Mouse (Mus musculus): Measurements from ENCODE around the gene Myo1d. TPM values are rescaled to one million over a fixed set of nuclear protein-coding genes. Genes with fewer than 3 reads are reported as not detected.
"Not testable (repeated sequence)": the region's sequence is repeated elsewhere in the genome, so short reads cannot be mapped to it uniquely, and the experiment has no call there.

Gene Myo1d
- polyA plus RNA-seq, 1 experiment from 2014 or later, result 2.1 TPM

DNA sequence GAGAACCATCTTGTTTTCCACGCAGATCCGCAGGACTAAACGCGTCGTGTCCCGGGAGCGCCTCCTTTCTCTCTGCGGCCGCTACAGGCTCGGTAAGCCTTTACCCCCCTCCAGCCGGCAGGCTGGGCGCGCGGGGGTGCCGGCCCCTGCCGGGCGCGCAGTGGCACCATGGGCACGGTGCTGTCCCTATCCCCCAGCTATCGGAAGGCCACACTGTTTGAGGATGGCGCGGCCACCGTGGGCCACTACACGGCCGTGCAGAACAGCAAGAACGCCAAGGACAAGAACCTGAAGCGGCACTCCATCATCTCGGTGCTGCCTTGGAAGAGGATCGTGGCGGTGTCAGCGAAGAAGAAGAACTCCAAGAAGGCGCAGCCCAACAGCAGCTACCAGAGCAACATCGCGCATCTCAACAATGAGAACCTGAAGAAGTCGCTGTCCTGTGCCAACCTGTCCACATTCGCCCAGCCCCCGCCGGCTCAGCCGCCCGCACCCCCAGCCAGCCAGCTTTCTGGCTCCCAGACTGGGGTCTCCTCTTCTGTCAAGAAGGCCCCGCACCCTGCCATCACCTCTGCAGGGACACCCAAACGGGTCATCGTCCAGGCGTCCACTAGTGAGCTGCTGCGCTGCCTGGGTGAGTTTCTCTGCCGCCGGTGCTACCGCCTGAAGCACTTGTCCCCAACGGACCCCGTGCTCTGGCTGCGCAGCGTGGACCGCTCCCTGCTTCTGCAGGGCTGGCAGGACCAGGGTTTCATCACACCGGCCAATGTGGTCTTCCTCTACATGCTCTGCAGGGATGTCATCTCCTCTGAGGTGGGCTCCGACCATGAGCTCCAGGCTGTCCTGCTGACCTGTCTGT is 302.3 kb downstream of the Myo1d start:
- peaks cover 23% of the 10 kb centered on the region for H3K4me1 ChIP-seq (ENCODE audit: control insufficient read depth, insufficient read depth, low read length)

DNA sequence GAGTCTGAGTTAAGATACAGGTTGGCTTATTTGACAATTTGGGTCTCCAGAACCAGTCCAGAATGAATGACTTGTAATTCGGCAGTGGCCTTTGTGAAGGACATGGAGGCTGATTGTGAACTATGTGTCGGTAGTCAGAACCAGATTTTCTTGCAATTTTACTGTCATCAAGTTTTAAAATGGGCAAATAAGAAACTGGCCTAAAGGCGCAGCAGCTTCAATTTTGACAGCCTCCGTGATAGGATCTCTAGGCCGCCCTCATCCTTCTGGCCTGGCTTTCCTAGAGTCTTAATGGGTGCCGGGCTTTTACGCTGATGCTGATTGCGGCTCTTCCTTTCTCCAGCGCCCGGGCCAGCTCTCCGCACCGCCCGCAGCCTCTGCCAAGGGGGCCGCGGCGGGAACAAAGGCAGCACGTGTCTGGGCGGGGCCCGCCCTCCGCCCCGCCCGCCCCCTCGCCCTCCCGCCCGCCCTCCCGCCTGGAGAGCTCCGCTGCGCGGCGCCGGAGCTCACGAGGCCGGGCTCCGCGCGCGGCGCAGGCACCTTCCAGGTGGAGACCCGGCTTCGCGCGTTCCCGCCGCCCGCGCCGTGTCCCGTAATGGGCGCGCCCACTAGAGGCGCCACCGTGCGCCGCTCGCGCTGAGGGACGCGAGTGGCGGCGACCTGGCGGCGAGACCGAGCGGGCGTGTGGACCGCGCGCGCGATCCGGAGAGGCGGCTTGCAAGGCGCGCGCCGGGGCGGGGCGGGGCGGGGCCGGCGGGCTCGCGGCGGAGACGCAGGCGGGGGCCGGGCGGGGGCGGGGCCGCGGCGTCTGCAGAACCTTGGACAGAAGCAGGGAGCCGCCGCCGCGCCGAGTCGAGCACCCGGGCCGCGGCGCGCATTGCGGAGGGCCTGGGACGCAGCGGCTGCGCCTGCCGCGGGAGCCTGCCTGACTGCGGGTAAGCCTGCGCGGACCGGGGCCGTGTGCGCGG is 303.3 kb downstream of the Myo1d start, which contains the start of gene Cdk5r1:
Cdk5r1 (plus strand) TSS at position 802 of the 968 bp plus-strand sequence.
- Histone ChIP-seq H3K4me2 (peak within 1 kb of the TSS; percentile 88), H3K27ac (ENCODE audit: low read depth, low read length) (peak within 1 kb of the TSS; percentile 60), H3K36me3 (ENCODE audit: control insufficient read depth, insufficient read depth, low read length) (peaks cover 6% of the 10 kb centered on the region; the same call in 1 of the 2 replicates), H3K27me3 (ENCODE audit: control insufficient read depth, insufficient read depth, low read length) (peaks cover 19% of the 10 kb centered on the region), H3K9me3 (ENCODE audit: control insufficient read depth, low read length) (no peaks in the 10 kb centered on the region), H3K4me1 (ENCODE audit: control insufficient read depth, insufficient read depth, low read length) (peaks cover 23% of the 10 kb centered on the region), H3K4me3 (ENCODE audit: low read depth, low read length) (peak within 1 kb of the TSS; percentile 54), H3K9ac (ENCODE audit: low read length) (peak within 1 kb of the TSS; percentile 86)
- ATAC-seq (ENCODE audit: low FRiP score) (peak; percentile 88), DNase-seq (ENCODE audit: low spot score, missing footprints) (peak; percentile 99)
- under 1% methylated on average over 84 of the region's 116 CpGs for WGBS

More for the DNA sequence above, 302.3 kb downstream of the Myo1d start:
- ATAC-seq (ENCODE audit: low FRiP score) (peak; percentile 41; the same call in 1 of the 2 replicates), DNase-seq (ENCODE audit: low spot score, missing footprints) (peak; percentile 93)
- Histone ChIP-seq H3K27me3 (ENCODE audit: control insufficient read depth, insufficient read depth, low read length) (peaks cover 19% of the 10 kb centered on the region), H3K9ac (ENCODE audit: low read length) (peak overlapping the region; percentile 86), H3K9me3 (ENCODE audit: control insufficient read depth, low read length) (no peaks in the 10 kb centered on the region), H3K4me3 (ENCODE audit: low read depth, low read length) (peak overlapping the region; percentile 54), H3K27ac (ENCODE audit: low read depth, low read length) (peak overlapping the region; percentile 60), H3K36me3 (ENCODE audit: control insufficient read depth, insufficient read depth, low read length) (no peaks in the 10 kb centered on the region), H3K4me2 (peak overlapping the region; percentile 88)
- WGBS, result 12% methylated on average over 54 of the region's 55 CpGs

DNA sequence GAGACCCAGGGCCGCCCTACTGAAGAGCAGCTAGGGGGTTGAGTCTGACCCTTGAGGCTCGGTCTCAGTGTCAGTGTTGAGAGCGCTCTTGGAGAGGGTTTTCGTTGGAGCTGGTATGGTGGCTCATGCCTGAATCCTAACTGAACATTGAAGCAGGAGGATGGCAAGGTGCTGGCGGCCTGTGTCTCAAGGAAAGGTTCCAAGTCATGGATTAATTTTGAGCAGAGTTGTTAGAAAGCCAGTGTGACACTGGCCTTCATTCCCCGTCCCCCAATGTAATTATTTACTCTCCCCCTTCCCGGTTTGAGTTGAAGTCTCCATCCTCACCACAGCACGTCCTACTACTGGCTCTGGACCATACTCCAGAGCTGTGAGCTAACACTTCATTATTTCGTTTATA is 304.3 kb downstream of the Myo1d start:
- no peak for ATAC-seq (ENCODE audit: low FRiP score)
- 81% methylated on average over 9 of the region's 9 CpGs for WGBS
- H3K4me1 ChIP-seq (ENCODE audit: control insufficient read depth, insufficient read depth, low read length), result peaks cover 20% of the 10 kb centered on the region
- H3K27me3 ChIP-seq (ENCODE audit: control insufficient read depth, insufficient read depth, low read length), result peaks cover 19% of the 10 kb centered on the region
- H3K27ac ChIP-seq (ENCODE audit: low read depth, low read length), result no peak overlapping the region
- no peaks in the 10 kb centered on the region for H3K9me3 ChIP-seq (ENCODE audit: control insufficient read depth, low read length)
- peaks cover 9% of the 10 kb centered on the region; the same call in 1 of the 2 replicates for H3K36me3 ChIP-seq (ENCODE audit: control insufficient read depth, insufficient read depth, low read length)
- H3K4me2 ChIP-seq, result no peak overlapping the region
- H3K4me3 ChIP-seq (ENCODE audit: low read depth, low read length), result no peak overlapping the region
- peak overlapping the region; percentile 86; the same call in 1 of the 2 replicates for H3K9ac ChIP-seq (ENCODE audit: low read length)
- DNase-seq (ENCODE audit: low spot score, missing footprints), result peak; percentile 90

DNA sequence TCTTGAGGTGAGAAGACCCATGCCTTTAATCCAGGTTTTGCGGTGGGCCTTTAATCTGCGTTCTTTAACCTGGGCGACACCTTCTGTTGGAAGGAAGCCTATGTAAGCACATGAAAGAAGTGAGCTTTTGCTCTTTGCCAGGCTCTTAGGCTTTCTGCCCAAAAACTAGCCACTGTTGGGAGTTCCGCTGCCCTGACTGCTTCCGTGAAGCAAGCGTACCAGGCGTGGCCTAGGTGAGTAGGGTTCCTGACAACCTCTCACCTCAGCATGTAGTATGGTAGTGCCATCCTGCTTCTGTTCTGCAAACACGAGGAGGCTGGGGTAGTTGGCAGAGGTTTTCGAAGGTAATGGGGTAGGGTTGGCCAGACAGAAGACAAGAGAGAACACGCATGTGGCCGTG is 305.0 kb downstream of the Myo1d start:
- no peak overlapping the region for H3K9ac ChIP-seq (ENCODE audit: low read length)
- H3K4me3 ChIP-seq (ENCODE audit: low read depth, low read length), result no peak overlapping the region
- no peak overlapping the region for H3K27ac ChIP-seq (ENCODE audit: low read depth, low read length)
- no peaks in the 10 kb centered on the region for H3K9me3 ChIP-seq (ENCODE audit: control insufficient read depth, low read length)
- H3K4me2 ChIP-seq, result no peak overlapping the region
- H3K27me3 ChIP-seq (ENCODE audit: control insufficient read depth, insufficient read depth, low read length), result peaks cover 19% of the 10 kb centered on the region
- DNase-seq (ENCODE audit: low spot score, missing footprints) (no peak), ATAC-seq (ENCODE audit: low FRiP score) (no peak)
- H3K36me3 ChIP-seq (ENCODE audit: control insufficient read depth, insufficient read depth, low read length), result peaks cover 16% of the 10 kb centered on the region
- 92% methylated on average over 11 of the region's 11 CpGs for WGBS
- H3K4me1 ChIP-seq (ENCODE audit: control insufficient read depth, insufficient read depth, low read length), result peaks cover 18% of the 10 kb centered on the region

DNA sequence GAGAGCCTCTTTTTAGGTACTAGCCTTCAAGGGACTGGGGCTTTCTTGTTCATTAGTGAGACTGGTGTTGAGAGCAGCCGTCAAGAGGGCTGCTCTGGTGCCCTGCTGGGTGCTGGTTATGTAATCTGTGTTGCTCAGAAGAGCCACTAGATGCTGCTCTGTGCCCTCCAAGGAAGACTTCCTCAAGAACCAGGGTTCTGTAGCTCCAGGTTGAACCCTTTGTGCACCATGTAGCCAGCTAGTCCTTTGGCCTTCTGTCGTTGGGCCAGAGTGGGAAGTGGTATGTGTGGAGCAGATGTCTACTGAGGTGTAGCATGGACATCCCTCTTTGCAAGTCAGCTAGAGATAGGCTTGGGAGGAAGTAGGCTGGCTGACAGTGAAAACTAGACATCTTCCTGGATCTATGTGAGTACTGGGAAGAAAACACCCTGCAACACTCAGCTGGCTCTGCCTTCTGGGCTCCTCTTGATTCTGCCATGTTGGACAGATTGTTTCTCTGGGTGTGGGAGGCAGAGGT is 305.6 kb downstream of the Myo1d start:
- Histone ChIP-seq H3K9me3 (ENCODE audit: control insufficient read depth, low read length) (no peaks in the 10 kb centered on the region), H3K9ac (ENCODE audit: low read length) (no peak overlapping the region), H3K4me2 (no peak overlapping the region), H3K27me3 (ENCODE audit: control insufficient read depth, insufficient read depth, low read length) (peaks cover 19% of the 10 kb centered on the region), H3K4me1 (ENCODE audit: control insufficient read depth, insufficient read depth, low read length) (peaks cover 12% of the 10 kb centered on the region), H3K27ac (ENCODE audit: low read depth, low read length) (no peak overlapping the region), H3K4me3 (ENCODE audit: low read depth, low read length) (no peak overlapping the region), H3K36me3 (ENCODE audit: control insufficient read depth, insufficient read depth, low read length) (peaks cover 17% of the 10 kb centered on the region)
- no peak for ATAC-seq (ENCODE audit: low FRiP score)
- DNase-seq (ENCODE audit: low spot score, missing footprints), result no peak
- 68% methylated on average over 2 of the region's 2 CpGs for WGBS

DNA sequence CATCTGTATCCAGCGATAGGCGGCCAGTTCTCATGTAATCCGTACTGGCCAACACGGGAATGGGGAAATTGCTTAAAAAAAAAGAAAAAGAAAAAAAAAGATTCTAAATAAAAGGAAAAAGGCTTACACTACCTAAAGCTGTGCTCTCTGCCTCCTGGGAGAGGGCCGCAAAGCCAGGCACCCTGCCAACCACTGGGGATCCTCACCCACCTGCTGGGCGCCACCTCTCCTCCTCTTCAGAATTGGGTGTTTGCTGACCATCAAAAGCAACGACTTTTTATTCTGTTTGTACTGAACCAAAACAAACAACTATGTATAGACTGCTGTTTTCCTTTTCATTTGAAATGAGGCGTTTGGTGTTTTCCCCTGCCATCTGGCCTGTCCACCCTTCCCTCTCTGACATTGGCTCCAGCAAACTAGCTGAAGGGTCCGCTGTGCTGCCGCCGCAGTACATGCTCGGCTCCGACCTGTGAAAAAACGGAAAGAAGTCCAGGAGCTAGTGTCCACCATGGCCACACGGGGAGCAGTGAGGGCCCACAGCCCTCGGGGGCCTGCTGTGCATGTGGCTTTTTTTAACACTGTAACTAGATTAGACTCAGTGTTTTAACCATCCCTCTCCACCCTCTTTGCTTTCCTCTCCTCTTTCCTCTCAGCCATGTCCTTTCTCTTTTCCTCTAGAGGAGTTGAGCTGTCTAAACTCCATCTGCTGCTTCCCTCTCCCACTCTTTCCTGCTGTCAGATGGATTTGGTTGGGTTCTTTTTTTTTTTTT is 307.8 kb downstream of the Myo1d start:
- H3K27me3 ChIP-seq (ENCODE audit: control insufficient read depth, insufficient read depth, low read length), result peaks cover 12% of the 10 kb centered on the region
- H3K4me1 ChIP-seq (ENCODE audit: control insufficient read depth, insufficient read depth, low read length), result peaks cover 4% of the 10 kb centered on the region
- H3K4me3 ChIP-seq (ENCODE audit: low read depth, low read length), result no peak overlapping the region
- DNase-seq (ENCODE audit: low spot score, missing footprints), result peak; percentile 81
- WGBS, result 83% methylated on average over 16 of the region's 16 CpGs
- no peak for ATAC-seq (ENCODE audit: low FRiP score)
- no peak overlapping the region for H3K4me2 ChIP-seq
- no peak overlapping the region for H3K9ac ChIP-seq (ENCODE audit: low read length)
- H3K36me3 ChIP-seq (ENCODE audit: control insufficient read depth, insufficient read depth, low read length), result peaks cover 25% of the 10 kb centered on the region
- H3K9me3 ChIP-seq (ENCODE audit: control insufficient read depth, low read length), result no peaks in the 10 kb centered on the region
- no peak overlapping the region for H3K27ac ChIP-seq (ENCODE audit: low read depth, low read length)

DNA sequence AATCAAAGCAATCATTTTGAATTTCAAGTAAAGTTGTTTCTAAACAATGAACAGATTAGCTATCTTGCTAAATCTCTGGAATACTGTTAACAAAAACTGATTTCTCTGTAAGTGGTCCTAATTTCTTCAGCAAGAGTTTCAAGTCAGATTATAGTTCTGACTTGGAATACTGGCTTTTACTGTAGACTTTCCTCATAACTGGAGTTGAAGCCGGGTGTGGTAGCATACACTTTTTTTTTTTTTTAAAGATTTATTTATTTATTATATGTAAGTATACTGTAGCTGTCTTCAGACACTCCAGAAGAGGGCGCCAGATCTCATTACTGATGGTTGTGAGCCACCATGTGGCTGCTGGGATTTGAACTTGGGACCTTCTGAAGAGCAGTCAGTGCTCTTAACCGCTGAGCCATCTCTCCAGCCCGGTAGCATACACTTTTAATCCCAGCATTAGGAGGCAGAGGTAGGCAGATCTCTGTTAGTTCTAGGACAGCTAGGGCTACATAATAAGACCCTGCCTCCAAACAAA is 316.2 kb downstream of the Myo1d start:
- ATAC-seq (ENCODE audit: low FRiP score); DNase-seq (ENCODE audit: low spot score, missing footprints); H3K9ac ChIP-seq (ENCODE audit: low read length); H3K4me2 ChIP-seq; H3K4me1 ChIP-seq (ENCODE audit: control insufficient read depth, insufficient read depth, low read length); H3K27me3 ChIP-seq (ENCODE audit: control insufficient read depth, insufficient read depth, low read length); H3K9me3 ChIP-seq (ENCODE audit: control insufficient read depth, low read length); H3K27ac ChIP-seq (ENCODE audit: low read depth, low read length); H3K4me3 ChIP-seq (ENCODE audit: low read depth, low read length): not testable (repeated sequence)
- peaks cover 41% of the 10 kb centered on the region for H3K36me3 ChIP-seq (ENCODE audit: control insufficient read depth, insufficient read depth, low read length)
- WGBS, result 91% methylated on average over 4 of the region's 4 CpGs

DNA sequence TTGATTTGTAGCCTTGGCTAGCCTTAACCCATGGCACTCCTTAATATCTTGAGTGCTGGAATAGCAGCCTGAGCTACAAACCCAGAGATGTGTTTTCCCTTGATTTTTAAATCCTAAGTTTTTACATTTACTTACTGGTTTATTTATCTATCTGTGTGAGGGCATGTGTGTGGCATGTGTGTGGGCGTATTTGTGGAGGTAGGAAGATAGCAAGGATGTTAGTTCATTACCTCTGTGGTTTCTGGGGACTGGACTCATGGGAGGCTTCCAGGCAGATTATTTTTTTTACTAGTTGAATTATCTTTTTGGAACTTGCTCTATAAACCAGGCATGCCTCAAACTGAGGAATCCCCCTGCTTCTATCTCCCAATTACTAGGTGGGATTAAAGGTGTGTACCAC is 326.6 kb downstream of the Myo1d start:
- H3K9ac ChIP-seq (ENCODE audit: low read length), result no peak overlapping the region
- H3K27ac ChIP-seq (ENCODE audit: low read depth, low read length), result no peak overlapping the region
- no peak overlapping the region for H3K4me2 ChIP-seq
- H3K27me3 ChIP-seq (ENCODE audit: control insufficient read depth, insufficient read depth, low read length), result no peaks in the 10 kb centered on the region
- H3K4me3 ChIP-seq (ENCODE audit: low read depth, low read length), result no peak overlapping the region
- H3K36me3 ChIP-seq (ENCODE audit: control insufficient read depth, insufficient read depth, low read length), result peaks cover 5% of the 10 kb centered on the region; the same call in 1 of the 2 replicates
- no peak for DNase-seq (ENCODE audit: low spot score, missing footprints)
- no peaks in the 10 kb centered on the region for H3K4me1 ChIP-seq (ENCODE audit: control insufficient read depth, insufficient read depth, low read length)
- no peak for ATAC-seq (ENCODE audit: low FRiP score)
- WGBS, result 90% methylated on average over 1 of the region's 1 CpGs
- H3K9me3 ChIP-seq (ENCODE audit: control insufficient read depth, low read length), result no peaks in the 10 kb centered on the region
